Mouse (Mus musculus) lung, postnatal 14 days (tissue): ENCODE measurements at regions not wholly inside any gene's neighbourhood (a gene's known extent, or its start where the extent isn't known, plus 50 kb on each side); places are given as distances from the start of the nearest gene placed in this dataset.

ENCODE experiments used
- DNase-seq: peaks from one replicate; pipeline ENCODE4 v3.0.0; 2021

DNA sequence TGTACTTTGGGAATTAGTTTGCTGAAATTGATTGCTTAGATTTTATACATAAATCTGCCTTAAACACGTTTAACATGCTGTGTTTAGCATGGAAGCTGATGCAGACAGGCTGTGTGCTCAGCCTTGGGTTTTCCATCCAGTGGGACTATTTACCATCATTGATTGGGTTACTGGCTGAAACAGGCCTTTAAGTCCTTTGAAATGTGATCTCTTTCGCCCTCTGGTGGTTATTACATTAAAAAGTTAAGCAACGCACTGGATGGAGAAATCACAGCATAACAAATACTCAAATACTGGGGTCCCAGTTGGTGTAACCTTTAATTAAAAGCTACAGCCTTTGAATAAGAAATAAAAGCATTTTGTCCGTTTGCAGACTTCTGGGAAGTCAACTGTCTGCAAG, 379.8 kb downstream of the Kcnj2 start:
- no peak for DNase-seq

GRCm38 (mm10) chr11:111450811-111451494, 385.0 kb downstream of the Kcnj2 start:
- no peak for DNase-seq

DNA sequence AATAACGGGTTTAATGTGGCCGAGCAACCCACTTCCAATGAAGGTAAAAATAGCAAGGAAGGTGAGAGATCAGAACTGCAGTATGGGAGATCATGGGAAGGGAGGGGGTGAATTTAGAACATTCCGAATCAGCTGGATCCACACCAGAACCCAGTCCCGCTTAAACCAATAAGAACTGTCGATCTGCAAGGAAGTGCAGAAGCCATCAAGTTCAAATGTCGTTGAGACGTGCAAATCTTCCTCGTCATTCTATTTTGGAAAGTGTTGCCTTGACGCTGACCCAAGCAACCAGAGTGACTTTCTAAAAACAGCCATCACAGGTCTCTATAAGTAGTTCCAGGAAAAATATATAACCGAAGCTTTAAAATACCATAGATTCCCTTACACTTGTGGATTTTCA, 394.1 kb downstream of the Kcnj2 start:
- no peak for DNase-seq

GRCm38 (mm10) chr11:111484981-111485380, 419.0 kb downstream of the Kcnj2 start:
- no peak for DNase-seq

GRCm38 (mm10) chr11:111512471-111512870, 446.5 kb downstream of the Kcnj2 start:
- no peak for DNase-seq

DNA sequence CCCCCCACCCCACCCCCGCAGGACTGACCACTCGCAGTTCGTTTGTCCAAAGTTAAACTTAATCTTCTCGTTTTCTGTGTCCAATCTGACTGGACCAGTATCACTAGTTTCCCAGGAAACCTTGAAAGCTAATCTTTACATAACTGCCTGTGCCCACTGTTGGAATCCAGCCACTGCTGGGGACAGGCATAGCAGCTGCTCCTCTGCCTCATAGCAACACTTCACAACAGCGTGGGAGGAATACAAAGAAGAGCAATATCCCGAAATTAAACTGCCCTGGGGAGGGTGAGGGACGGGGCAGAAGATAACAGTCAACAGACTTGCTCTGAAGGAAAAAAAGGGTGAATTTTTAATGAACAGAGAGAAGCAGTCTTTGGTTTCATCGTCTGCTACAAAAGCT, 456.8 kb downstream of the Kcnj2 start:
- no peak for DNase-seq

GRCm38 (mm10) chr11:111523465-111523864, 457.5 kb downstream of the Kcnj2 start:
- DNase-seq: peak; percentile 66

GRCm38 (mm10) chr11:111526010-111526742, 460.2 kb downstream of the Kcnj2 start:
- DNase-seq: no peak

- no peak for DNase-seq
These were observed 463.6 kb downstream of the Kcnj2 start for GRCm38 (mm10) chr11:111529591-111529990.

DNA sequence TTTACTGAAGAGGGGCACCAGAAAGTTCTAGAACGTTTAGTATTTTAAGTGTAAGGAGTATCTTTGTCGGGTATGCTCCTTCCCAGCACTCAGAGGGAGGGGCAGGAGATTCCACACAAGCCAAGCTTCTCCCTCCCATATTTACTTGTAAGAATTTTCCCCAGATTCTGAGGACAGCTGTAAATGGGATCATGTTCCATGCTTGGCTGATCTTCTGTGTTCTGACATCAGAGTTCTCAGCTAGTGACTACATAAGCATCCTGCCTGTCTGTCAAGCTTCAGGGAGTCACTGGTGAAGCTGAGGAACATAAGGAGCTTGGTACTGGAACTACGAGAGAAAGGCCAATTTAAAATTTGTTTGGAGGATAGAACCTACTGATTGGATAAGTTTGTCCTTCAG, 464.9 kb downstream of the Kcnj2 start:
- no peak for DNase-seq

GRCm38 (mm10) chr11:111532457-111532856, 466.5 kb downstream of the Kcnj2 start:
- peak; percentile 27 for DNase-seq

DNA sequence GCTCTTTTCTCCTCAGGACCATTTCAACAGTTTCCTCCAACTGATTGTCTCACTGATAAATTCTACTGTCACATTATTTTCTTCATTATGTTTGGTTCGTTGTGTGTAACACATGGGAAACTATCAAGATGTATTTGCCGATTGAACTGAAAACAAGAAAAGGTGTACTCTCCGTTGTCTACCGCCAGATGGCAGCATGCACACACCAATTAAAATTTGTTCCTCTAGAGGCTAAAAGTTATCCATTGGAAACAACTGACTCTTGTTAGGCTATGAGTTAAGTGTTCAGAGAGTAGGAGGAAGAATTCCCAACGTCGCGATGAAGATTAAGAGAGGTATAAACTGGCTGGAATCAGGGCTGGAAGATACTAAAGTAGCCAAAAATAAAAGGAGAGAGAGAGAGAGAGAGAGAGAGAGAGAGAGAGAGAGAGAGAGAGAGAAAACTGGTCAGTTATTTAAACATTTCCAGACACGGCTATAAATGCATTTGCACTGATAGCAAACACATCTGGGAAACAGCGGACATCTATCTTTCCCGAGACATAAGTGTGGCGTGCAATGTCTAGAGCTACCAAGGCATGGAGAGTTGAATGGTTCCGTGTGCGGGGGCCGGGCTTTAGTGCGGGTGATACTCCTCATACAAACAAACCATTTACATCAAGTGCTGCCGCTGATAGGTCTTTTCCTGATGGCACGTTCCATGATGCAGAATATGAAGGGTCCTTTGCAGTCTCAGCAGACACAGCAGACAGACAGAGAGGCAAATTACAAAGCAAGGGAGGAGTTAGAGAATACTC, 470.3 kb downstream of the Kcnj2 start:
- DNase-seq: peak; percentile 66

GRCm38 (mm10) chr11:111537654-111538053, 471.7 kb downstream of the Kcnj2 start:
- peak; percentile 70 for DNase-seq

DNA sequence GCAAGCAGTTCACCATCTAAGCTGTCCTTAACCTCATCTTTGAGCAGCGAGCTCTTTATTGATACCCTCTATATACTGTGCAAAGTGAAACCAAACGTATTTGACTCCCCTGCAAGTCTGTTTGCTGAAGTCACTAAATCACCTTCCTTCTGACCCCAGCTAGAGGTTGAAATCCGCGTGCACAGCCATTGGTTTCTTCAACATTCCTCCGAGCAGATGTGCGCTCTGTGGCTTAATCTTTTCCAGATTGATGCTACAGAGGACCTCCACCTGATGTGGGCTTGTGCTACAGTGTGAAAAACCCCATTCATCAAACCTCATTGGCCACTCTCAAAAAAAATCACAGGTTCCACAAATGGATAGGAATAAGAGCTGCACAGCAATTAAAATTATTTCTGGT, 474.0 kb downstream of the Kcnj2 start:
- no peak for DNase-seq

GRCm38 (mm10) chr11:111545291-111545690, 479.3 kb downstream of the Kcnj2 start:
- DNase-seq: no peak

- no peak for DNase-seq
These were observed 489.2 kb downstream of the Kcnj2 start for GRCm38 (mm10) chr11:111555131-111555530.

- no peak for DNase-seq
These were observed 489.7 kb downstream of the Kcnj2 start for GRCm38 (mm10) chr11:111555615-111556014.

DNA sequence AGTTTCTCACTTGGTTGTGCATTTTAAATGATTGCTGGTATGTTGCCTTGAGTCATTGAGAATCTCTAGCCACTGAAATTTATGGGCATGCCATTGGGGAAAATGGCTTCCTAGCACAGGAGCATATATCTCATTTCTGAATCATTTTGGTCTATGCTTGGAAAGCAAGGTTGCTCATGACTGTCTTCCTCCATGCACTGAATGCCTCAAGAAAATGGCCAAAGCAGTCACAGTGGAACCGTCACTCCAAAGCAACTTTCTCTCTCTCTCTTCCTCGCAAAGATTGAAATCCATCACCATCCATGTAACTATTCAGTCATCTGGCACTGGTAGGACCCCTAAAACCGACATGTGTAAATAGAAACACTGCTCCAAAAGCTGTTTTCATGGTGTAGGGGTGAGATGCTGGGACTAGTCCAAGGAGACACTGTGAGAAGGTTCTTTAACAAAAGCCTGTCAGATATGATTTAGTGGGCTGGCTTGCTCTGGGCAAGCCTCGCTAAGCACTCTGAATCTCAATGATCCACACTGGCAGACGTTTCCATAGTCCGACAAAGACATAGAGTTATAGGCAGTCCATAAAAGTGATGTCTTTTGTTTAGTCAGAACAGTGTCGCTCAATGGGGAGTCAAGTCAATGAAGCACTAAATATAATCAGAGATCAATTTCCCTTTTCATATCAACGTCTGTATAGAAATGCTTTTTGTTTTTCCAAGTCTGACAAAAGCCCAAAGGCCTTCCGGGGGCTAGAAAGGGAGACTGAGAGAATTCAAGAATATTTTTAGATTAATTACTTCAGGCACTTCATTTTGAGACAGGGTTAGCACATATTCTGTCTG, 492.6 kb downstream of the Kcnj2 start:
- DNase-seq: no peak

- DNase-seq: no peak
These were observed 497.2 kb downstream of the Kcnj2 start for GRCm38 (mm10) chr11:111563171-111563570.

- no peak for DNase-seq
These were observed 502.1 kb downstream of the Kcnj2 start for GRCm38 (mm10) chr11:111568041-111568440.

DNA sequence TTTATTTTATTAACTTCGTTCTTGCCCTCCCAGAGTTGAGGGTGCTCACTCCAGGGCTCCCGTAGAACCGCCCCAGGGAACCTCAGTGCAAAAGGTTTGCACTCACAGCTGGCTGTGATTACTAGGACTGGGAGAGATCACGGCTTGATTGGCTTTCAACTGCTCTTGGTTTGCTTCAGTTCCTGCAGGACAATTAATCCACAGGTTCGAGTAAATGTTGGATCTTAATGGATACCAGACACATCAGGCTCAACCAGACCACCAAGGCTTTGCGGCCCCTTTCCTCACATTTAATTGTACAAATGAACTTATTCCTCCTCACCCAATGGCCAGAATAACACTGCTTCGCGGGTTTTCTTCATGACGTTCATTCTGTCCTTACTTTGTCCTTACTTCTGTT, 502.9 kb downstream of the Kcnj2 start:
- no peak for DNase-seq

- no peak for DNase-seq
These were observed 511.9 kb downstream of the Kcnj2 start for GRCm38 (mm10) chr11:111577883-111578282.

- no peak for DNase-seq
These were observed 517.0 kb downstream of the Kcnj2 start for GRCm38 (mm10) chr11:111582980-111583379.
